Mouse (Mus musculus): Measurements from ENCODE around the gene B3gnt2.

- TF ChIP-seq CTCF (IDR thresholded peaks at IDR 0.05; ENCODE audit: extremely low read depth, insufficient read length, insufficient replicate concordance, low read depth, low read length) (no peak), POLR2A (IDR thresholded peaks at IDR 0.05; ENCODE audit: low read depth, low read length) (no peak)
These were observed 68.6 kb downstream of the B3gnt2 start for GRCm38 (mm10) chr11:22792149-22792548.

Data from small intestine, adult 2 months (tissue).